Mouse (Mus musculus): Measurements from ENCODE around the gene Ms4a5.
"Not testable (repeated sequence)": the region's sequence is repeated elsewhere in the genome, so short reads cannot be mapped to it uniquely, and the experiment has no call there.

Ms4a5 gene

DNA sequence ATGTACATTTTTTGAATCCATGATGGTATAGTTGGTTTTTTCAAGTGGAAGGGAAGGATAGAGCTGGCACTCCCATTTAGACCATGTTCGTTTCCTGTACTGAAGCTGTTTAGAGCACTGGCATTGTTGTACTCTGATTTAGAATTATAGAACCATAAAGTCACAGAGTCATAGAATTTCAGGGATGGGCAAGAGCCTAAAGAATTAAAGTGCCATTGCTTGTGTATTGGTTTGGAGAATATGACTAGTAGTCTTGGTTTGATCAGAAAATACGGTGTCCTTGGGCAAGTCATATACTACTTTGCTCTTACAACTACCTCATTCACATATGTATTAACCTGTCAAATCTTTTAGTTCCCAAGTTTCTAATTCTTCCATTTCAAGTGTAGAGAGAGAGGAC, at the start of gene Ms4a5:
Ms4a5 (minus strand) TSS at position 101 of the 400 bp plus-strand sequence.
- no peak for DNase-seq (ENCODE audit: low spot score)

- DNase-seq (ENCODE audit: low spot score), result no peak
These were observed 37.5 kb upstream of the Ms4a5 start for GRCm38 (mm10) chr19:11321123-11321522.

- no peak for DNase-seq (ENCODE audit: low spot score)
These were observed 33.1 kb upstream of the Ms4a5 start for GRCm38 (mm10) chr19:11316786-11317185.

GRCm38 (mm10) chr19:11314354-11314753, 30.7 kb upstream of the Ms4a5 start, which contains the start of gene Ms4a14:
TSS of gene Ms4a14 (minus strand) at chr19:11314454.
- no peak for DNase-seq (ENCODE audit: low spot score)

GRCm38 (mm10) chr19:11308888-11309287, 25.2 kb upstream of the Ms4a5 start:
- DNase-seq (ENCODE audit: low spot score), result no peak

DNA sequence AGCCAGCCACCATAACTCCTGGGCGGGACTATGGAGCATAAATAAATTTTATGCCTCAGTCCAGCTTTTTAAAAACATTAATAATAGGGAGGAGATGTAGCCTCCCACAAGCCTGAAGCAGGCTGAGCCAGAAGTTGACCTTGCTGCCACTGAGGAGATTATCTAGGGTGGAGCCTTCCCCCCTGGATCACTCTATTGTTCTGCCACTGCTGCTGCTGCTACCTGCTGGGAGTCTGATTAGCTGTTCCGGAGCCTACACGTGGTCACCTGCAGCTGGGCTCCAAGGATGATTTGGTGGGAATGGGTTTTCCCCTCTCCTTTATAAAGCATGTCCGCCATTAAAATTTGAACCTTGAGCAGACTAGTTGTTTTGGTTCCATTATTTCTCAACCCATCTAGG, 15.9 kb upstream of the Ms4a5 start:
- not testable (repeated sequence) for DNase-seq (ENCODE audit: low spot score)

DNA sequence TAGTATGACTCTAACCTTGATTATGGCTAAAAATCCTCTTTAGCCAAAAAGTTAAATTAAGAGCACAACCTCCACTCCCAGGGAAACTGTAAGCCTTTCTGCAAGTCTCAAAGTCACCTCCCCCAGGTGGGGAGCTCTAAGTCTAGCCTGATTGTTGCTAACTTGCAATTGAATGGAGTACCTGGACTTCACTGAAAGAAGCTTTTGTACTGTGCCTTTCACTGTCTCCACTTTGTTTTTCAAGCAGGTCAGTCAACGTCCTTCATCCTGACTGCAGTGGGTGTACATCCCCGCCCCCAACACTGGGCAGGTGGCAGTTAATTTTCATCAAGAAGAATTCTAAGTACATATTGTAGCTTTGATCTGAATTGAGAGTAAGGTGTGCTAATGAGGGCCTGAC, 15.3 kb upstream of the Ms4a5 start:
- DNase-seq (ENCODE audit: low spot score), result no peak

DNA sequence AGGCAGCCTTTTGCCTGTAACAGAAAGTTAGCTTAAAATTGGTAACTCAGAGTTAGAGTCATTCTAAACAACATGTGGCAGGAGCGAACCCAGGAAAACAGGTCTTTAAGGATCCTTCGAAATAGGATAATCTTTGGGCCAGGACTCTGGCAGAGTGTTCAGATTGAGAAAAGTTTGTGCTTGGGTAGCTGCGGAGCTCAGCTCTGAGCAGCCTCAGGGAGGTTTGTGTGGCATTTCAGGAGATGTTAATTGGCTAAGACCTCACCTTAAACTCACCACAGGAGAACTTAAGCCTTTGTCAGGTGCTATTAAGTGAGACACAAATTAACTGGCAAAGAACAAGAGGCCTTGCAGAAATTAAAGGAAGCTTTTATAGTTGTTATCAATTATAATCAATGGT, 9.9 kb upstream of the Ms4a5 start:
- not testable (repeated sequence) for DNase-seq (ENCODE audit: low spot score)

DNA sequence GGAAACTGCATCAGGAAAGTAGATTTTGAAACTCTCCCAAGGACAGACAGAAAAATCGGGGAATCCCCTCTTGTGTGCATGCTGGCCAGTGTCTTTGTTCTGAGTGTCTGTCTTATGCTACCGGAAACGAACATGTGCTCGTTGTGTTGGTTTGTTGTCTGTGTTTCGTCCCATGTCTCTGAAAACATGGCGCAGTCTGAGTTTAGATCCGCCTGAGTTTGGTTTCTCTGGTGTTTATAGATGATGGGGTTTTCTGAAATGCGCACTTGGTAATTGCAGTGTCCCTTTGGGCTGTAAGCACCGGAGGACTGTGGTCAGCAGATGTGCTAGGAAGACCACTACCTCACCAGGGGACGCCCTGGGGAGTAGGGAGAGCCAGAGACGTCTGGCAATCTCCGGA, 9.3 kb upstream of the Ms4a5 start:
- no peak for DNase-seq (ENCODE audit: low spot score)

DNA sequence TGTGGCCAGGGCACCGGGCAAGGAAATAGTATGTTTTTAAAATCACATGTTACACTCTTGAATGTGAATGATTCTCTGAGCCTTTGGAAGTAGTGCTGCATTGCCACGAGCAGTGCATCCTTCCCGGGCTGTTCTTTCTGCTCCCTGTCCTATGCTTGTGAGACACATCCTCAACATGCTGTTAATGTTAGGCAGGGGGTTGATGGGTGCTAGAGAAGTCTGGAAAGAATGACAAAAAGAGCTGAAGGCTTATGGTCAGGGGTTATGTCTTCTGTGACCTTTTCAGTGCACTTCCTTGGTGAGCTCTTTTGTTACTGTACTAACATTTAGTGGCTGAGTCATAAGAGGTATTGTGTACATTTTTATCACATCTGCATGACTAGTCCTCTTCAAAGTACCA, 3.5 kb downstream of the Ms4a5 start:
- DNase-seq (ENCODE audit: low spot score), result no peak

- DNase-seq (ENCODE audit: low spot score), result no peak
These were observed 7.2 kb downstream of the Ms4a5 start for GRCm38 (mm10) chr19:11276431-11276830.

DNA sequence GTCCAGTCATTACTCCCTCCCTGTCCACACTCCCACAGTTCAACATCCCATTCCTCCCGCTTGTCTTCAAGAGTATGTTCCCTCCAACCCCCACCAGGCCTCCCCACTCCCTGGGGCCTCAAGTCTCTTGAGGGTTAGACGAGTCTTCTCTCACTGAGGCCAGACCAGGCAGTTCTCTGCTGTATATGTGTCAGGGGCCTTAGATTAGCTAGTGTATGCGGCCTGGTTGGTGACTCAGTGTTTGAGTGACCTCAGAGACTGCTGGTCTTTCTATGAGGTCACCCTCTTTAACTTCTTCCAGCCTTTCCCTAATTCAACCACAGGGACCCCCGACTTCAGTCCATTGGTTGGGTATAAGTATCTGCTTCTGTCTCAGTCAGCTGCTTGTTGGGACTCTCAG, 16.7 kb downstream of the Ms4a5 start:
- DNase-seq (ENCODE audit: low spot score), result no peak

DNA sequence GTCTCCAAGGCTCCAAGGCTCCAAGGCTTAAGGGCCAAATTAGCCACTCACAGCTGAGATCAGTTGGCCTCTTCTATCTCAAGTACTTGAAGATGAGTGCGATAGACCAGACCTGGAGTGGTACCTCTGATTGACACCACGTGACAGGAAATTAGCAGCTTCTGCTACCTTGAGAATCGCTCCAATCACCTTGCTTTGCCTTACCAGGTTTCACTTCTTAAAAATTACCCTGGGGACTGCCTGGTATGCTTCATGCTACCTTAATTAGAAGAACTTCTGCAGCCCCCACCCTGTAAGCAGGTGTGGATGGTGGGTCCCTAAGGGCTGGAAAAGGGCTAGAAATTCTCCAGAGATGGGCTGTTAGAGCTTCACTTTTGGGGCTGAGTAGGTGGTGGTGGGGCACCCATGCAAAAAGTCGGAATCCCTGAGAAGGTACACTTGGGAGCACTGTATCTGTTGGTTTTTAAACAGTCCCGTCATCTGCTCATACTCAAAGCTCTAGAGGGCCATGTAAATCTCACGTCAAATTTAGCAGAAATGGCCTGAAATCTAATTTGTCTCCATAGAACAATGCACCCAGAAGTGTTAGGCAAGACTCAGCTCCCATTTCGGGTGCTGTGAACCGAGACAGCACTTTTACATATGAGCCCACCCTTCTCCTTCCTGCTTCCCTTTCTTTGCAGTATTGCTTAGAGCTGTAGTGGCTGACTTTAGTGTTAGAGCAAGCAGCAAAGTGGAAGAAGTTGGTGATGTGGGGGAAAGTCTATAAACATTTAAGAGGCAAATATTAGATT, 17.4 kb downstream of the Ms4a5 start, which contains the start of gene Ms4a1:
Ms4a1 (minus strand) TSS at position 190 of the 794 bp plus-strand sequence.
- no peak for DNase-seq (ENCODE audit: low spot score)

GRCm38 (mm10) chr19:11264602-11265185, 19.0 kb downstream of the Ms4a5 start:
- DNase-seq (ENCODE audit: low spot score), result no peak

DNA sequence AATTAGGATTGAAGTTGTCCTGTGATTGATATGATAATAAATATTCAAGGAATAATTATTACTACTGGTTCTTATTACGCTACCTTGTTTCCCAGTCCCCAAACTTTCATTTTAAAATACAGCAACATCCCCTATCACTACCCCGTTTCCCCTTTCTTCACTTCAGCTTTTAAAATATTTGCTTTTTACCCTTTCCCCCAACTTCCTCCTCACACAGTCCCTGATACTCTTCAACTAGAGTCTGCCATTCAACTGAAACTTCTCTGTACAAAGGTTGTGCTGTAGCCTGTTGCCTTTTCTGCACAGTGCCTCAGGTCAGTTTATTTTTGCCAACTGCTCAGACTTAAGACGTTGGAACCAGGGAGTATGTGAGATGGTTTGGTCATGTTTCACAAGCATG, 20.1 kb downstream of the Ms4a5 start:
- no peak for DNase-seq (ENCODE audit: low spot score)

DNA sequence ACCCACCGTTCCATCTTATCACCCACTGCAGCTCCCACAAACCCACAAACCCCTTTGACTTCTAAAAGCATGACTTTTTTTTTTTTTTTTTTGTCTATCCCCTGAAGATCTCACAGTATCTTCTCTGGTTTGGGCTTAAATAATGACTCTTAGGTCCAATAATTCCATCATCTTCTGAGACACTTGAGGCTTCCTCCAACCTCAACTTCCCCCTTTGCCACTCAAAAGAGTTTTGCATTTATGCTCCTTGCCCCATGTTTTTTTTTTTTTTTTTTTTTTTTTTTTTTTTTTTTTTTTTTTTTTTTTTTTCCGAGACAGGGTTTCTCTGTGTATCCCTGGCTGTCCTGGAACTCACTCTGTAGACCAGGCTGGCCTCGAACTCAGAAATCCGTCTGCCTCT, 20.7 kb downstream of the Ms4a5 start:
- DNase-seq (ENCODE audit: low spot score), result not testable (repeated sequence)

- no peak for DNase-seq (ENCODE audit: low spot score)
These were observed 22.2 kb downstream of the Ms4a5 start for GRCm38 (mm10) chr19:11261522-11261921.

- no peak for DNase-seq (ENCODE audit: low spot score)
These were observed 39.4 kb downstream of the Ms4a5 start for GRCm38 (mm10) chr19:11244230-11244629.

DNA sequence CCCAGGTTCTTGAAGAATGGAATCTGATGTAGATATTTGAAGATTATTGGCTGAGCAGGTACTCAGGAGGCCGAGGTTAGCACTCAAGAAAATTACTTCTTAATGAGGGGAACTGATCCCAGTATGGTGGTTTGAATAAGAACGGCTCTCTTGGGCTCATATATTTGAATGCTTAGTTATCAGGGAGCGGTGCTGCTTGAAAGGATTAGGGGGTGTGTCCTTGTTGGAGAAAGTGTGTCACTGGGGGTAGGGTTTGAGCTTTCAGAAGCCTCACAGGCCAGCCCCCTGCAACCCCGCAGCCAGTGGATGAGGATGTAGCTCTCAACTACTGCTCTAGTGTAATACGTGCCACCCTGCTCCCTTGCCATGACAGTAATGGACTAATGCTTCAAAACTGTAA, 41.1 kb downstream of the Ms4a5 start:
- no peak for DNase-seq (ENCODE audit: low spot score)

DNA sequence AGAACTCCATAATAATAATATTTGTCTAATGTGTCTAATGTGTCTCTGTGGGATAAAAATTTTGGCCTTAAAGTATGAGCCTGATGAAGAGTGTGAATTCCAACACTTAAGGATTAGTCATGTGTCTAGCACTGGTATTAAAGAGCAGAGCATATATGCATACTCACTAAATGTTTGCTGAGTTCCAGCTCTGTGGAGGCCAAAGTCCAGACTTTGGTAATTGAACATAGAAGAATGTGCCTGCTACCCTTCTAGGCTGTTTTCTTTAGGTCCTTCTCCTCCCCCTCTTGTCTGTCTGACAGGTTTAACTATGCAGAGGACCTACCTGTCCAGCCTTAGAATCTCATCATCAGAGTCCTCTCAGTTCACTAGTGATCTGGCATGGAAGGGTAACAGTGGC, 47.9 kb downstream of the Ms4a5 start:
- DNase-seq (ENCODE audit: low spot score), result no peak

DNA sequence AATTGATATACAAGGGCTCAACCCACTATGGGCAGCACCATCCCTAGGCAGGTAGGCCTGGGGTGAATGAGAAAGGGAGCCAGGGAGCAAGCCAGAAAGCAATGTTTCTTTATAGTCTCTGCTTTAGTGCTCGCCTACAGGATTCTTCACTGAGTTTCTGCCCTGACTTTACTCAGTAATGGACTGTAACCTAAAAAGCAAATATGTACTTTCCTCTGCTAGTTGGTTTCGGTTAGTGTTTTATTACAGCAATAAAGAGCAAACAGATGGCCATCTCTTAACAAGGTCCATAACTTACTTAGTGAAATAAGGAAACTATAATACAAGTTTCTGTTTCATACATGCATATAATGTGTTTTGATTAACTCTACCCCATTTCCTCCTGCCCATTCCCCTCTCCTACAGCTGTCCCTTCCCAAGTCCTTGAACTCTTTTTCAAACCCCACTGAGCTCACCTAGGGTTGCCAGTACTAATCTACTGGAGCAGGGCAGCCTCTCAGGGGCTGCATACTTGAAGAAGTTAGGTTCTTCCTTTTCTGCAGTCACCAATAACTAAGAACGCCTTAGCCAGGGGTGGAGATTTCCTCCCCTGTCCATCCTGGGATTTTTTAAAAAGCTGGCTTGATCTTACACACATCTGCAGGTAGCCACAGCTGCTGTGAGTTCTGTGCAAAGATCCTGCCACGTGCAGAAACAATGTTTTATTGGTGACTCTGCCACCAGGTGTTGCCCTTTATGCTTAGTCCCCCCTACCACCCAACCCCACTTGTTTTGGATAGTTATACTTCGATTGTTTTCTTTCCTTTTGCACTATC, 48.5 kb downstream of the Ms4a5 start:
- no peak for DNase-seq (ENCODE audit: low spot score)

DNA sequence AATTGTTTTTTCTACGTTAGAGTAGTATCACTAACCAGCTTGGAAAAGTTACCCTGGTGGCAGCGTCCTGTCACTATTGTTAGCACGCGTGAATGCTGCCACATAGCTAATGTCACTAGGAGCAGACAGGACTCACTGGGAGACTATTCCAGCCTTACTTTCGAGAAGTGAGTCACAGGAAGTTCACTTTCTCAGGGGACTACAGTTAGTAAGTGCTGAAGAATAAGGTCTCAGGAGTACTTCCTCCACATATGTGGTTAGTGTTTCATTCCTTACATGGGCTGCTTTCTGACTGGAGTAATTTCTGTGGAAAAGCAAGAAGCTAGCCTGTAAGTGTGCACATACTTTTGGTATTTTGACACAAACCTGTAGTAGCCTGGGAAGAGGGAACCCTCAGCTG, 49.4 kb downstream of the Ms4a5 start:
- no peak for DNase-seq (ENCODE audit: low spot score)

DNA sequence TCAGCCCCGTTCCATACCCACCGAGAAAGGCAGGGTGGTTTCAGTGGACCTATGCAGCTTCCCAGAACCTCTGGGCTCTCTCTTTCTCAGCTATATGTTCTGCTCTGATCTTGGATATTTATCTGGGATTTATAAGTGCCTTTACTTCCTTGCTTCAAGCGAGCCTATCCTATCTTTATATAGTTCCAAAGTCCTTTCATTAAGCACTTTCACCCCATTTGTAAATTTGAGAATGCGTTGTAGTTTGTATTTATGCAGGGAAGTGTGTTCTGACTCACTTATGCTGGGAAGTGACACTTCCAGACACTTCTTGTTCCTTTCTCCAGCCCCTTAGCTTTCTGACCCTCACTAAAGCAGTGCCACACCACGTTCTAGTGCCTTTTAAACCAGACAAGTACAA, 51.3 kb downstream of the Ms4a5 start, which contains the start of gene Ms4a12:
Ms4a12 (minus strand) TSS at position 101 of the 400 bp plus-strand sequence.
- DNase-seq (ENCODE audit: low spot score), result no peak
